Mouse (Mus musculus) cortical plate, adult 2 months (tissue): ENCODE data around the gene Sh3bp5. TPM values are rescaled to one million over a fixed set of nuclear protein-coding genes. Genes with fewer than 3 reads are reported as not detected.

ENCODE experiments used
- H3K27ac ChIP-seq: fragments of 200-500 bp; 2 replicates; pipeline ENCODE4 v1.5.1; 2012; ENCODE audit warnings: low read length, control low read depth, inconsistent platforms; ENCODE audit not compliant: insufficient read depth
- H3K4me1 ChIP-seq: fragments of 200-500 bp; 2 replicates; pipeline ENCODE4 v1.6.1; 2011; ENCODE audit warnings: low read length; ENCODE audit not compliant: control insufficient read depth, insufficient read depth
- H3K4me3 ChIP-seq: fragments of 200-500 bp; 2 replicates; pipeline ENCODE4 v1.5.1; 2011; ENCODE audit warnings: mild to moderate bottlenecking, low read length, control low read depth; ENCODE audit not compliant: insufficient read depth
- CTCF ChIP-seq: fragments of 200-500 bp; IDR thresholded peaks from 2 replicates; pipeline ENCODE4 v1.5.1; 2011; ENCODE audit warnings: mild to moderate bottlenecking, control low read depth, low read length; ENCODE audit not compliant: insufficient read depth; ENCODE audit errors: extremely low read depth
- POLR2A ChIP-seq: fragments of 200-500 bp; IDR thresholded peaks from 2 replicates; pipeline ENCODE4 v1.6.1; 2011; ENCODE audit warnings: mild to moderate bottlenecking, low read length, control low read depth; ENCODE audit not compliant: insufficient read depth; ENCODE audit errors: extremely low read depth
- polyA plus RNA-seq: library from polyadenylated mRNA; depleted of rRNA; stranded (reverse); fragments of >200 nt; gene quantifications from 2 replicates; pipeline ENCODE4 v1.2.3, GENCODE M21; 2012

Gene Sh3bp5
- polyA plus RNA-seq, 1 experiment = 43.8 TPM

- no peak for TF ChIP-seq POLR2A
- TF ChIP-seq CTCF = no peak
- Histone ChIP-seq H3K4me1 (peaks cover 16% of the 10 kb centered on the region), H3K27ac (no peak overlapping the region), H3K4me3 (no peak overlapping the region)
These were observed 14.2 kb downstream of the Sh3bp5 start for GRCm38 (mm10) chr14:31421509-31422295.

GRCm38 (mm10) chr14:31420985-31421384 is 14.9 kb downstream of the Sh3bp5 start:
- Histone ChIP-seq H3K4me1 (peaks cover 16% of the 10 kb centered on the region), H3K4me3 (no peak overlapping the region), H3K27ac (no peak overlapping the region)
- TF ChIP-seq CTCF (no peak), POLR2A (no peak)

GRCm38 (mm10) chr14:31420562-31420961 is 15.3 kb downstream of the Sh3bp5 start:
- Histone ChIP-seq H3K4me1 (peaks cover 16% of the 10 kb centered on the region), H3K27ac (no peak overlapping the region), H3K4me3 (no peak overlapping the region)
- TF ChIP-seq CTCF (no peak), POLR2A (no peak)

GRCm38 (mm10) chr14:31420135-31420534 is 15.7 kb downstream of the Sh3bp5 start:
- Histone ChIP-seq H3K4me3 (no peak overlapping the region), H3K4me1 (peaks cover 17% of the 10 kb centered on the region), H3K27ac (no peak overlapping the region)
- TF ChIP-seq POLR2A (no peak), CTCF (no peak)

GRCm38 (mm10) chr14:31419279-31419678 is 16.6 kb downstream of the Sh3bp5 start:
- TF ChIP-seq POLR2A (no peak), CTCF (no peak)
- no peak overlapping the region for H3K27ac ChIP-seq
- H3K4me3 ChIP-seq = no peak overlapping the region
- peaks cover 21% of the 10 kb centered on the region for H3K4me1 ChIP-seq

GRCm38 (mm10) chr14:31416835-31417549 is 18.9 kb downstream of the Sh3bp5 start:
- no peak overlapping the region for H3K27ac ChIP-seq
- no peak overlapping the region for H3K4me3 ChIP-seq
- TF ChIP-seq CTCF = no peak
- H3K4me1 ChIP-seq = peaks cover 13% of the 10 kb centered on the region

GRCm38 (mm10) chr14:31416411-31416810 is 19.5 kb downstream of the Sh3bp5 start:
- Histone ChIP-seq H3K4me3 (no peak overlapping the region), H3K27ac (no peak overlapping the region), H3K4me1 (peaks cover 13% of the 10 kb centered on the region)
- no peak for TF ChIP-seq POLR2A
- no peak for TF ChIP-seq CTCF

GRCm38 (mm10) chr14:31414967-31415376 is 20.9 kb downstream of the Sh3bp5 start:
- Histone ChIP-seq H3K4me1 (peaks cover 21% of the 10 kb centered on the region), H3K27ac (no peak overlapping the region), H3K4me3 (no peak overlapping the region)
- TF ChIP-seq CTCF = no peak
- no peak for TF ChIP-seq POLR2A

GRCm38 (mm10) chr14:31414235-31414966 is 21.5 kb downstream of the Sh3bp5 start:
- TF ChIP-seq CTCF (no peak), POLR2A (no peak)
- Histone ChIP-seq H3K4me3 (no peak overlapping the region), H3K4me1 (peaks cover 21% of the 10 kb centered on the region), H3K27ac (no peak overlapping the region)
